Mouse (Mus musculus) intestine, embryonic 14.5 days (tissue): ENCODE data around the gene Snx20. TPM values are rescaled to one million over a fixed set of nuclear protein-coding genes. Genes with fewer than 3 reads are reported as not detected.
A peak's percentile ranks its signal among the peaks of the same experiment; 100 is the strongest.

Experiments used
- ATAC-seq: fragments of 200-750 bp; cut with Nextera tagmentation; replicated peaks from 2 replicates; pipeline ENCODE4 v1.8.0; 2017; ENCODE audit warnings: low read depth, moderate number of reproducible peaks, moderate TSS enrichment, moderate library complexity; ENCODE audit not compliant: low FRiP score, low TSS enrichment
- DNase-seq: peaks from one replicate; pipeline ENCODE4 v3.0.0-alpha.2; 2018; ENCODE audit warnings: low spot score
- H3K27ac ChIP-seq: fragments of 300-500 bp; sonication (generic); 2 replicates; pipeline ENCODE4 v1.5.1; 2014; ENCODE audit warnings: low read depth, mild to moderate bottlenecking, control low read depth
- H3K27me3 ChIP-seq: fragments of 300-500 bp; sonication (generic); replicated peaks from 2 replicates; pipeline ENCODE4 v1.6.1; 2014; ENCODE audit warnings: low read length, control low read depth; ENCODE audit not compliant: control insufficient read depth, insufficient read depth
- H3K36me3 ChIP-seq: fragments of 300-500 bp; sonication (generic); 2 replicates; pipeline ENCODE4 v1.6.1; 2014; ENCODE audit warnings: low read length, control low read depth; ENCODE audit not compliant: control insufficient read depth, insufficient read depth
- H3K4me1 ChIP-seq: fragments of 300-500 bp; sonication (generic); replicated peaks from 2 replicates; pipeline ENCODE4 v1.6.1; 2014; ENCODE audit warnings: low read length, control low read depth, mixed read lengths; ENCODE audit not compliant: control insufficient read depth, insufficient read depth
- H3K4me2 ChIP-seq: fragments of 300-500 bp; sonication (generic); 2 replicates; pipeline ENCODE4 v1.6.1; 2014; ENCODE audit warnings: low read length
- H3K4me3 ChIP-seq: fragments of 300-500 bp; sonication (generic); 2 replicates; pipeline ENCODE4 v1.5.1; 2014; ENCODE audit warnings: low read depth, low read length, control low read depth, mixed read lengths
- H3K9ac ChIP-seq: fragments of 300-500 bp; sonication (generic); 2 replicates; pipeline ENCODE4 v1.6.1; 2014; ENCODE audit warnings: mild to moderate bottlenecking, low read length
- H3K9me3 ChIP-seq: fragments of 300-500 bp; sonication (generic); 2 replicates; pipeline ENCODE4 v1.6.1; 2016; ENCODE audit warnings: low read length, control low read depth; ENCODE audit not compliant: control insufficient read depth
- WGBS: fragments of 180-500 bp; shearing (Covaris S2); extraction: QIAGEN DNeasy Blood & Tissue Kit; methylation state at CpG from one replicate; pipeline ENCODE4 v1.1.7; 2014; 5-methylcytosine and 5-hydroxymethylcytosine counted together
- polyA plus RNA-seq: library from polyadenylated mRNA; unstranded; fragments of >200 nt; fragmentation: Nextera tagmentation; extraction: Ambion mirVana; gene quantifications from 2 replicates; pipeline ENCODE4 v1.2.1, GENCODE M21; 2014

The Snx20 gene
- polyA plus RNA-seq, 1 experiment from 2014 or later: 3.4 TPM

GRCm38 (mm10) chr8:88621408-88621807 lies 14.5 kb downstream of the Snx20 start:
- no peak overlapping the region for H3K4me3 ChIP-seq
- peaks cover 6% of the 10 kb centered on the region; the same call in 1 of the 2 replicates for H3K27me3 ChIP-seq
- no peaks in the 10 kb centered on the region for H3K9me3 ChIP-seq
- no peak overlapping the region for H3K9ac ChIP-seq
- H3K4me2 ChIP-seq: no peak overlapping the region
- no peaks in the 10 kb centered on the region for H3K36me3 ChIP-seq
- ATAC-seq (peak; percentile 54; the same call in 1 of the 2 replicates), DNase-seq (peak; percentile 92)
- H3K4me1 ChIP-seq: 0 out of 2 replicates have a peak, but pooled peaks cover 5% of the 10 kb centered on the region
- WGBS: 1% methylated on average over 8 of the region's 8 CpGs
- no peak overlapping the region for H3K27ac ChIP-seq

DNA sequence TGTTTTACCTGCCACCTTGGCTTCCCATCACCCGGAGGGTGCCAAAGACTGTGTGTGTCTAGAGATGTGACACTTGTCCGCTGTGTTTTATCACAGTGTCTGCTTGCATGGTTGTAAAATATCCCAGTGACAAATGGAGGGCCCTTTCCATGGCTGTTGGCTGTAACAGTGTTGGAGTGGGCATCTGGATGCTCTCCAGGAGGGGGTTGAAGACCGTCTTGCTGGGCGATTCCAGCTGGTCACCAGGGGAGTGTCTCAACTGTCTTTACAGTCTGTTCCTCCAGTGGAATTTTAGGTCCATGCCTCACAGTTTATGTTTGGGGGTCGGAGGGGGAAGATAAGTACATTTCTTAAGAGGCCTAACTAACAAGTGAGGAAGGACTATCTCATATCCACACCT lies 15.0 kb downstream of the Snx20 start:
- ATAC-seq (no peak), DNase-seq (no peak)
- no peak overlapping the region for H3K4me3 ChIP-seq
- 0 out of 2 replicates have a peak, but pooled peaks cover 5% of the 10 kb centered on the region for H3K4me1 ChIP-seq
- no peaks in the 10 kb centered on the region for H3K9me3 ChIP-seq
- H3K27ac ChIP-seq: no peak overlapping the region
- 45% methylated on average over 5 of the region's 5 CpGs for WGBS
- no peak overlapping the region for H3K9ac ChIP-seq
- no peak overlapping the region for H3K4me2 ChIP-seq
- H3K36me3 ChIP-seq: no peaks in the 10 kb centered on the region
- H3K27me3 ChIP-seq: peaks cover 3% of the 10 kb centered on the region; the same call in 1 of the 2 replicates

GRCm38 (mm10) chr8:88619513-88619912 lies 16.4 kb downstream of the Snx20 start:
- Histone ChIP-seq H3K4me2 (no peak overlapping the region), H3K36me3 (no peaks in the 10 kb centered on the region), H3K9ac (no peak overlapping the region), H3K4me1 (0 out of 2 replicates have a peak, but pooled peaks cover 5% of the 10 kb centered on the region), H3K27me3 (no peaks in the 10 kb centered on the region), H3K4me3 (no peak overlapping the region), H3K9me3 (no peaks in the 10 kb centered on the region), H3K27ac (no peak overlapping the region)
- ATAC-seq (no peak), DNase-seq (no peak)
- 83% methylated on average over 3 of the region's 3 CpGs for WGBS

GRCm38 (mm10) chr8:88618612-88619011 lies 17.3 kb downstream of the Snx20 start:
- Histone ChIP-seq H3K36me3 (no peaks in the 10 kb centered on the region), H3K27me3 (no peaks in the 10 kb centered on the region), H3K9me3 (no peaks in the 10 kb centered on the region), H3K4me3 (no peak overlapping the region), H3K4me1 (0 out of 2 replicates have a peak, but pooled peaks cover 5% of the 10 kb centered on the region), H3K9ac (no peak overlapping the region), H3K27ac (no peak overlapping the region), H3K4me2 (no peak overlapping the region)
- DNase-seq: no peak
- 55% methylated on average over 5 of the region's 5 CpGs for WGBS
- ATAC-seq: no peak

- 67% methylated on average over 5 of the region's 5 CpGs for WGBS
- Histone ChIP-seq H3K36me3 (no peaks in the 10 kb centered on the region), H3K27me3 (no peaks in the 10 kb centered on the region), H3K4me1 (no peaks in the 10 kb centered on the region), H3K4me3 (no peak overlapping the region), H3K27ac (no peak overlapping the region), H3K9ac (no peak overlapping the region), H3K4me2 (no peak overlapping the region), H3K9me3 (no peaks in the 10 kb centered on the region)
- ATAC-seq (no peak), DNase-seq (no peak)
These were observed 20.9 kb downstream of the Snx20 start for GRCm38 (mm10) chr8:88614981-88615380.

GRCm38 (mm10) chr8:88610271-88610670 lies 25.7 kb downstream of the Snx20 start:
- Histone ChIP-seq H3K9me3 (no peaks in the 10 kb centered on the region), H3K9ac (no peak overlapping the region), H3K27ac (no peak overlapping the region), H3K4me2 (no peak overlapping the region), H3K4me3 (no peak overlapping the region), H3K36me3 (no peaks in the 10 kb centered on the region), H3K4me1 (peaks cover 4% of the 10 kb centered on the region; the same call in 1 of the 2 replicates), H3K27me3 (no peaks in the 10 kb centered on the region)
- DNase-seq (no peak), ATAC-seq (no peak)
- 70% methylated on average over 6 of the region's 6 CpGs for WGBS

GRCm38 (mm10) chr8:88609036-88609435 lies 26.9 kb downstream of the Snx20 start:
- Histone ChIP-seq H3K9ac (no peak overlapping the region), H3K4me2 (no peak overlapping the region), H3K4me3 (no peak overlapping the region), H3K27me3 (no peaks in the 10 kb centered on the region), H3K27ac (no peak overlapping the region), H3K4me1 (peaks cover 10% of the 10 kb centered on the region; the same call in 1 of the 2 replicates), H3K9me3 (no peaks in the 10 kb centered on the region), H3K36me3 (no peaks in the 10 kb centered on the region)
- 81% methylated on average over 8 of the region's 8 CpGs for WGBS
- ATAC-seq: no peak
- DNase-seq: no peak

DNA sequence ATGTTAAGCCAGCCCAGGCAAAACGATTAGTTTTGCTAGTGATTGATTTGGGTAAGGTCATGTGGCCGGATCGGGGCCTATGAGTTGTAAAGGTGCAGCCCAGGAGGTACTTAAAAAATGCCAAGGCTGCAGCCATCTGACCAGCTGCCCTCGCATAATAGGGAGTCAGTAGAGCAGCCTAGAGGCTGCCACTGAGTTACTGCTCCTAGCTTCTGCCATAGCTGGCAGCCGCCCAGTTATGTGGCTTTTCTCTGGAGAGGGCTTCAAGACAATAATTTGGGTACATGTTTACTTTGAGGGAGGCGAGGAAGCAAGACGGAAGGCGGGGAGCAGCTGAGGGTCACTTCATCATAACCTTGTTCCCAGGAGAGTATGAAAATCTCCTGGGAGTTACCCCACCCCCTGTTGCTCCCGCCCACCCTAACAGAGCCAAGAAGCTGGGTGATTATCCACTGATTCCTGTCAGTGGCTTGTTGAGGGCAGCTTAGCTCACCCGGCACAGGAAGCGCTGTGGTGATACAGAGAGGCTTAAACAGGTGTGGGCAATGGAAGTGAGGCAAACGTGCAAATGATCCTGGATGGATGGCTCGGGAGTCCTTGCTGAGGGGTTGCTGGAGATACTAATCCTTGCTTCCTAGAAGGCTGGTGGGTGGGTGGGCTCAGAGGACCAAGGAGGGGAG lies 30.4 kb downstream of the Snx20 start:
- no peak overlapping the region for H3K9ac ChIP-seq
- 0 out of 2 replicates have a peak, but pooled peaks cover 5% of the 10 kb centered on the region for H3K9me3 ChIP-seq
- no peaks in the 10 kb centered on the region for H3K27me3 ChIP-seq
- no peak overlapping the region for H3K27ac ChIP-seq
- H3K4me1 ChIP-seq: peaks cover 21% of the 10 kb centered on the region
- H3K4me2 ChIP-seq: no peak overlapping the region
- H3K4me3 ChIP-seq: no peak overlapping the region
- H3K36me3 ChIP-seq: no peaks in the 10 kb centered on the region
- DNase-seq (no peak), ATAC-seq (no peak)
- whole genome bisulfite sequencing: 41% methylated on average over 13 of the region's 13 CpGs
